Mouse (Mus musculus) adrenal gland, adult (tissue): Measurements from ENCODE around the gene Patj.

Experiments
- DNase-seq, 2 experiments: peaks; one replicate each; pipeline ENCODE4 v3.0.0; 2022 to 2023; ENCODE audit warnings: low spot score in 1 of 2; ENCODE audit not compliant: inconsistent age in 2 of 2

Patj gene

DNA sequence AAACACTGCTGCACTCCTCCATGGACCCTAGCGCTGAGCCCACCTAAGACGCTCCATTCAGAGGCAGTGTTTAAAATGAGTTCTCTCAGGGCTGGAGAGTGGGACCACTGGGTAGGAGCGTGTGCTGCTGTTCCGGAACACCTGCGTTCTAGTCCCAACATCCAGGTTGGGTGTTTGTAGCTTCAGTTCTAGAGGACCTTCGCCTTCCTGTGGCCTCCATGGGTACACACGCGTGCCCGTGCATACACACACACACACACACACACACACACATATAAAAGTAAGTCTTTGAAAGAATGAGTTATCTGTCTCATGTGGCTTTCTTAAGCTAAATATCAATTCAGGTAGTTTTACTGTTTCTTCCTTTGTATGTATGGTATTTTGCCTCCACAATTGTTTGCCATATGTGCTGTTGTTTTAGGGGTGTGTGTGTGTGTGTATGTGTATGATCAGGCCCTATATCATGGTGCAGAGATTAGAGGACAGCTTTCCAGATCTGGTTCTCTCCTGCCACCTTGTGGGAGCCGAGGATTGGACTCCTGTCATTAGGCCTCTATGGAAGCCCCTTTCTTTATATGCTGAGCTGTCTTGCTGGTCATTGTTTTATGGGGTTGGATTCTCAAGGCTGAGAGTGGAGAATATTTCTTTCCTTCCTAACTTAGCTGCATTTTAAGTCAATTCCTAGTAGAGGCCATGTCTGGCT lies 49.0 kb downstream of the Patj start:
- peak; percentile 13 to 76 for DNase-seq

GRCm38 (mm10) chr4:98449564-98450263 lies 54.1 kb downstream of the Patj start:
- no peak for DNase-seq

- no peak for DNase-seq
Measured at GRCm38 (mm10) chr4:98450308-98450707, 54.7 kb downstream of the Patj start.

DNA sequence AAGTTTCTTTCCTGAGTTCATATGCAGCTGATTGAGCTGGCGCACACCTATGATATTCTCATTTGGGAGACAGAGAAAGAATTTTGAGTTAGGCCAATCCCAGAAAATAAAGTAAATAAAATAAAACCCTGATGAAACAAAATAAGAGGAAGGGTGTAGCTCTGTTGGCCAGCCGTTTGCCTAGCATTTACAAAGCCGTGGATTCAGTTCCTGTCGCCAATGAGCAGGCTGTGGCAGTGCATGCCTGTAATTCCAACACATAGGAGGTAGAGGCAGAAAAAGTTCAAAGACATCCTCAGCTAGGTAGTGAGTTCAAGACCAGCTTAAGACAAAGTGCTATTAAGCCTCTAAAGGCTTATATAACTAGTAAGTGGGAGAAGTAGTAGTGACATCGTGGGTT lies 55.2 kb downstream of the Patj start:
- no peak for DNase-seq

DNA sequence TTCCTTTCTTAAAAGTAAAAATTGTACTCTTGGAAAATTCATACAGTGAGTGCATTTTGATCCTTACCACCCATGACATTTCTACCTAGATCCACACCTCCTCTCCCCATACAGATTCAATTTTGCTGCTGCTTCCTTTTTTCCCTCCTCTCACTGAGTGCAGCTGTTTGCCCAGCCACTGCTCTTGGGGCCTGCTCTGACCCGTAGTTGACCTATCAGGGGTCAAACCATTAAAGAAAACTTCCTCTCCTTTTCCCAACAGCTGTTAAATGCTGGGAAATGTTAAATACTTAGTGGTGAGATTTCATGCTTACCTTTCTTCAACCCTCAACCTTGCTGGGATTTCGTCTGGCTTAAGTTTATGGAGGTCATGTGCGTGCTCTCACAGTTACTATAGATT lies 55.7 kb downstream of the Patj start:
- no peak for DNase-seq

DNA sequence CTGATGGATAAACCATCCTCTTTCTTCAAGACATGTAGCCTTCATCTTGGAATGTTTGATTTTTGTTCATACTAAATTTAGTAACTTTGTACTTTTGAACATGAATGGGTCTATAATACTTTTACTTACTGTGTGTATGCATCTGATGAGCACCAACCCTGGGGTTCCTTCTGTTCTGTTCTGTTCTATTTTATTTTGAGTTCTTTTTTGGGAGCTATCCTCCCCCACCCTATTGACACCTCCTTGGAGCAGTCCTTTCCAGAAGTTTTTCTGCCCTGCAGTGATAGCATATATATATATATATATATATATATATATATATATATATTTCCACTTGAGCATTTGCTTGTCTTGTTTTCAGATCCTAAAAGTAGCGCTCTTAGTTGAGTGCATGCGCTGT lies 57.1 kb downstream of the Patj start:
- DNase-seq, result no peak

GRCm38 (mm10) chr4:98453231-98453630 lies 57.6 kb downstream of the Patj start:
- peak; percentile 9 to 37 for DNase-seq

DNA sequence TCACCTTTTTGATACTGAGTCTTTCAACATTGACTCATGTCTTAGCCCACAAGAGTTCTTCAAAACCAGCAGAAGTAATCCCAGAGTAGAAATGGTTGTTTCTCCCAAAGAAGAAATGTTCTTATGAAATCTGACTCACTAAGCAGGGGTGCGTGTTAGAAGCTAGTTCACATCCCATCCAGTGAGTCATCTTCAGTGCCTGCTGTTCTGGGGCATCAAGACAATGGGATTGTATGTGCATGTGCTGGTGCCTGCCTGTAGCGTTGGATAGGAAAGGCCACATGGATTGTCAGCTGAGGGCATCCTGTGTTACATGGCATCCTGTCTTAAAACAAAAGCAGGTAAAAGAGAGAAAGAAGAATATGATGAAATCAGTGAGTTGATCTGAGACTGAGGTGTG lies 59.8 kb downstream of the Patj start:
- no peak for DNase-seq

DNA sequence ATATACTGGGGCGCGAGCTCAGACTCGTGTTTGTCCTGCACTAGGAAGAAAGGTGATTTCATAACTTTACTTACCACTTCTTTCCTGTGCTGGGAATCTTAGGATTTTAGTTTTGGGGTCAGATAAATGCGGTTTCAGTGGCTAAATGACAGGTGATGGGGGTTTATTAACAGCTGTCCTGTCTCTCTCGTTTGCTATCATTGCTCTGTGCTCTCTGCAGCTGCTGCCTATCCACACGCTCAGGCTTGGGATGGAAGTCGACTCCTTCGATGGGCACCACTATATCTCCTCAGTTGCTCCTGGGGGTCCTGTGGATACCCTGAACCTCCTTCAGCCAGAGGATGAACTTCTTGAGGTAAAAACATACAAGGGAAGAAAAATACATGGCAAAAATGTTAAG lies 60.3 kb downstream of the Patj start:
- DNase-seq, result no peak

- no peak for DNase-seq
Measured at GRCm38 (mm10) chr4:98461804-98462341, 66.3 kb downstream of the Patj start.

GRCm38 (mm10) chr4:98465476-98465875 lies 69.9 kb downstream of the Patj start:
- no peak for DNase-seq

DNA sequence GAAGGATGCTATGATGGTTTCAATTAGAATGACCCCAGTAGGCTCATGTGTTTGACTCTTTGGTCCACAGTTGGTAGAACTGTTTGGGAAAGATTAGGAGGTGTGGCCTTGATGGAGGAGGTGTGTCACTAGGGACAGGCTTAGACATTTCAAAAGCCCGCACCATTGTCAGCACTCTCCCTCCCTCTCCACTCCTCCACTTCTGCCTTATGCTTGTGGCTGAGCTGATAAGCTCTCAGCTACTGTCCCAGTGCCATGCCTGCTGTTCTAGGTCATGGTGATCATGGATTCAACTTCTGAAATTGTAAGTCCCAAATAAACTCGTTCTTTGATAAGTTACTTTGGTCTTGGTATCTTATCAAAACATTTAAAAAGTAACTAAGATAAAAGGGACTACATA lies 70.3 kb downstream of the Patj start:
- no peak for DNase-seq

DNA sequence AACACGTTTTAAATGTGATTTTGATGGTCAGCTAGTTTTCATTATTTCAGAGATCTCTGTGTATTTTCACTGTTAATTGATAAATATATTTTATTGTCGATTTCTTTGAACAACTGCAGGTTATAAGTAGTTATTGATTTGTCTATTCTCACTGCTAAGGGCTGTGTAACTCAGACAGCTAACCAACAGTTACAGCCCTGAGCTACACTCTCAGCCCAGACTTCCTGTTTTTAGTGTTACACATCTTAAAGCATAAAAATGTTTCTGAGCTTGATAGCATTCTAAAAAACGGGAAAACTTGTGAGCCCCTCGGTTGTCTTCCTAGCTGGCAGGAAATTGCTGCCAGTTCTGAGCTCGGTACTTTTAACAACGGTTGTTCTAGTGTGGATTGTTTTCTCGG lies 75.8 kb downstream of the Patj start:
- DNase-seq, result no peak

GRCm38 (mm10) chr4:98473491-98473890 lies 77.9 kb downstream of the Patj start:
- DNase-seq, result peak in 1 of 2 experiments; percentile 52

- DNase-seq, result peak in 1 of 2 experiments; percentile 48
Measured at GRCm38 (mm10) chr4:98478005-98478404, 82.4 kb downstream of the Patj start.

GRCm38 (mm10) chr4:98486475-98486874 lies 90.9 kb downstream of the Patj start:
- DNase-seq, result no peak

- DNase-seq, result no peak
Measured at GRCm38 (mm10) chr4:98486901-98487300, 91.3 kb downstream of the Patj start.

GRCm38 (mm10) chr4:98489386-98489785 lies 93.8 kb downstream of the Patj start:
- no peak for DNase-seq

- no peak for DNase-seq
Measured at GRCm38 (mm10) chr4:98498341-98498740, 102.8 kb downstream of the Patj start.

GRCm38 (mm10) chr4:98500182-98500581 lies 104.6 kb downstream of the Patj start:
- peak in 1 of 2 experiments; percentile 41 for DNase-seq

GRCm38 (mm10) chr4:98500875-98501274 lies 105.3 kb downstream of the Patj start:
- DNase-seq, result peak in 1 of 2 experiments; percentile 84

DNA sequence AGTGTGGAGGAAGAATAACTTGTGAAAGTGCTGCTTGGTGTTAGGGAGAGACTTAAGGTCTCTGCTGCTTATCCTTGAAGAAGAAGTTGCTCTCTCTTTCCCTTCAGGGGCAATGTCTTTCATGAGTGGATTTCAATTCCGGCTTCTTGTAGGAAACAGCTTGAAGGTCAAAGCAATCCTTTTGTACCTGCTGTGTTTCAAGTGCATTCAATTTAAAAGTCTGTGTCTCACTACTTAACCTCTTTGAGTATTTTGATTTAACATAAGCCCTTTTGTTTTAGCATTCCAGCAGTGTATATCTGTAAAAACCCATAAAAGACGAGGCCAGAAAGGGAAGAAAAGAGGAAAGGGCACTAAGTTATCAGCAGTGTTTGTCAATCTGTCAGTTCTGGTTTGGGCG lies 109.2 kb downstream of the Patj start:
- DNase-seq, result no peak
